Mouse (Mus musculus) mouse embryonic stem cell (cell line): Measurements from ENCODE around the gene C1qtnf3.

Experiments
- in situ Hi-C, 2 experiments: fragments of 300-500 bp; cut with MboI; formaldehyde crosslinking; loops; 1 replicate in 1 of 2; 3 replicates in 1 of 2; pipeline ENCODE4 v1.14.3; 2019 to 2020; ENCODE audit warnings: low sequenced_read_pairs in 2 of 2, low pct_unique_long_range_greater_than_20kb in 1 of 2, mixed read lengths in 1 of 2; ENCODE audit not compliant: unreplicated experiment in 1 of 2

The C1qtnf3 gene

DNA sequence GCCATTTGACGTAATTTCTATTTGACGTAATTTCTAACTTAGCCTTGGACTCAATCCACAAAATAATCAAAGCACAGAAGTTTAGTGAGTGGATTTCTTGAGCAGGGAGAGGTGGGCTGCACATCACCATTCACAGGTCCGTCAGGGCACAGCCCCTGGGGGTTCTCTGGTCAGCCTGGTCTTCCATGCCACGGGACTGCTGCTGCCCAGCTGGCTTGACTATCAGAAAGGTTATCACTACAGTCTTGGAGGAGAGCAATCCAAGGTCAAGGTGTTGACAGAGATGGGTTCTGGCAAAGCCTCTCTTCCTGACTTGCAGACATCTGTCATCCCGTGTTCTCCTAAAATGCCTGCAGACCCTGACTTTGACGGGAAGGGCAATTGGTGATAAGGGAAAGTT is 52.5 kb downstream of the C1qtnf3 start:
- in situ Hi-C loops, result loop anchor here in 1 of 2 experiments (10.0 kb wide), 1 partner anchor 370 kb away; no protein-coding TSS in a partner anchor

DNA sequence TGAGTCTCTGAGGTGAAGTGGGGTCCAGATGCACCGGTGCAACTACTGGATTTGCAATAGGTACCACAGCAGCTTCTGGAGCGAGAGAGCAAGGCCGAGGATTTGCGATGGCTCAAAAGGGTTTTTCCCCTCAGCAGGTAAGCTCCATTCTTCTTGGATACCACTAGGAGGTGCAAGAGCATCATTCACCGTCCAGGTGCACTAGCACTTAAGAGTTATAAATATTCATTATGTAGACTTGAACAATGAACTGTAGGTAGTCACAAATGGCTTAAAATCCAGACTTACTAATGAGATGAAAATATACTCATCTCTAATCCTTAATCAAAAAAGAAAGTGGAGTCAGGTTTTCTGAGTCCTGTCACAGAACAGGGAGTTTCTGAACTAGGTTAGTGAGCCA is 56.6 kb downstream of the C1qtnf3 start:
- in situ Hi-C loops, result loop anchor here in 1 of 2 experiments (10.0 kb wide), 1 partner anchor 366 kb away; no protein-coding TSS in a partner anchor

DNA sequence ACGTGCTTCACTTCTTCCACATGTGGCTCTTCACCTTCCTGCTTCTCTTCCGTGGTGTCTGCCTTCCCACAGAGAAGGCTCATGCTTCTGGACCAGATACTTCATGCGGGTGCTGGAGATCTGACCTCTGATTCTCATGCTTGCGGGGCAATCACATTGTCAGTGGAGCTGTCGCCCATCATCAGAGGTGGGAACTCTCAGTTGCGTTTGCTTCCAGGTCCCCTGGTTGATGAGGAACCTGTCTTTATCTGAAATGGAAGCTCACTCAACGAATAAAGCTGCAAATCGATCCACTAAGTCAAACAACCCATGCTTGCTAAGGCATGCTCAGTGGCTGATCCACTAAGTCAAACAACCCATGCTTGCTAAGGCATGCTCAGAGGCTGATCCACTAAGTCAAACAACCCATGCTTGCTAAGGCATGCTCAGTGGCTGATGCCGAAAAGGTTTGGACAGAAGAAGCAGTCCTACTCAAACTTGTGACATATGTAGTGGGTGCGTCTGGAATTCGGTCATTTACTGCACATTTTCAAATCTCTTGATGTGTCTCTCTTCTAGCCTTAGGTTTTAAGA is 58.9 kb downstream of the C1qtnf3 start:
- in situ Hi-C loops, result loop anchor here in 1 of 2 experiments (10.0 kb wide), 1 partner anchor 86 kb away; no protein-coding TSS in a partner anchor

DNA sequence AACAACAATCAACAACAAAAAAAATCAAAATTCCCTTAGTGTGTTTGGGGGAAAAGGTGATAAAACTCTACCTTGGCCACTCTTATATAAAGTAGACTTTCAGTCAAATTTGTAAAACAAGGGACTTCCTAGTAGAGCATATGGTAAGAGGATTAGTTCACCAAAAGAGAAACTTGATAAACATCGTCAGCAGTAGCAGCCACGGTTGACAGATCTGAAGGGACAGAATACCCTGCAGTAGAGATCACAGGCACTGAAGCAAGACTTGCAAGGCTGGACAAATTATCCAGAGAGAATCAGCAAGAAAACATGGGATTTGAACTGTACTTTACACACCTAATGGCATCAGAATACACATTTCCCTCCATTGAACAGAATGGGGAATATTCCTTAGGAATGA is 62.8 kb downstream of the C1qtnf3 start:
- in situ Hi-C loops, result loop anchor here in 1 of 2 experiments (10.0 kb wide), 1 partner anchor 90 kb away; no protein-coding TSS in a partner anchor

DNA sequence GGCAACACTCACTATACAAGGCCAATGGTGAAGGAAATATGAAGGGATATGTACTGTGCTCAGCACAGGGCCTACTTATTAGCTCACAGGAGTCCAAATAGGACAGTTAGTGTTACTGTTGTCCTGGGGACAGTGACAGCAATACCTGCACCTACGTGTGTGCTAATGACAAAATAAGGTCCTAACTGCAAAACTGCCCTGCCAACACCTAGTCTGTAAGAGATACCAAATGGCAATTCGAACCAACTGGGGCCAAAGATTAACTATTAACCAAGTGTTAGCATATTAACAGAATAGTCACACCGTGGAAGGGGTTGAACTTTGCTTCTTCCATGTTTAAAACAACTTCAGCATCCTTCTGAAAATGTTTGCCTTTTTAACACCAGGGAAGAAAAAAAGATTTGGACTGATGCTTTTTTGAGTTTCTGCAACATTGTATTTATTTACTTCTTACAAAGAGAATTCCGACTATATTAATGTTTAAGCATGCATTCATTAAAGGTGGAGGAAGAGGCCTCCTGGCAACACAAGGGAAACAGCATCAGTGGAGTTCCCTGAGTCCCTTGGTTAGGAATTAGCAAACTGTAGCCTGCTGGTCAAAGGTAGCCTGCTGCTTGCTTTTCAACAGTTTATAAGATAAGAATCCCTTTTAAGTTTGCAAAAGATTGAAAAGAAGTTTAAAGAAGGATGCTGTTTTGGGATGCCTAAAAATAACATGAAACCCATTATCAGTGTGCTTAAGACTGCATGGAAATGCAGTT is 74.8 kb downstream of the C1qtnf3 start:
- in situ Hi-C loops, result no loop called here
